Mouse (Mus musculus) myocyte (in vitro differentiated cells): ENCODE results near the gene Rin1.

Source experiments
- CEBPB ChIP-seq: IDR thresholded peaks from 2 replicates; pipeline ENCODE4 v1.6.1; 2011; ENCODE audit warnings: mild to moderate bottlenecking, moderate library complexity; ENCODE audit not compliant: poor library complexity, insufficient read depth, severe bottlenecking
- E2F4 ChIP-seq: IDR thresholded peaks from one replicate; pipeline ENCODE4 v1.6.1; 2011; ENCODE audit warnings: mild to moderate bottlenecking, control low read depth, moderate library complexity; ENCODE audit not compliant: insufficient read depth
- POLR2A ChIP-seq: IDR thresholded peaks from one replicate; pipeline ENCODE4 v1.6.1; 2011; ENCODE audit warnings: low read depth, mild to moderate bottlenecking, control low read depth, moderate library complexity; ENCODE audit not compliant: insufficient read length
- POLR2AphosphoS2 ChIP-seq: IDR thresholded peaks from one replicate; pipeline ENCODE4 v1.6.1; 2011; ENCODE audit warnings: low read depth, control low read depth; ENCODE audit not compliant: insufficient read length
- SRF ChIP-seq: IDR thresholded peaks from one replicate; pipeline ENCODE4 v1.6.1; 2011; ENCODE audit warnings: low read depth; ENCODE audit not compliant: control insufficient read depth, insufficient read length
- TCF12 ChIP-seq: IDR thresholded peaks from one replicate; pipeline ENCODE4 v1.6.1; 2011; ENCODE audit warnings: mild to moderate bottlenecking, control low read depth; ENCODE audit not compliant: poor library complexity, insufficient read depth, severe bottlenecking
- USF1 ChIP-seq: IDR thresholded peaks from one replicate; pipeline ENCODE4 v1.6.1; 2011; ENCODE audit warnings: low read depth, mild to moderate bottlenecking, control low read depth, moderate library complexity

DNA sequence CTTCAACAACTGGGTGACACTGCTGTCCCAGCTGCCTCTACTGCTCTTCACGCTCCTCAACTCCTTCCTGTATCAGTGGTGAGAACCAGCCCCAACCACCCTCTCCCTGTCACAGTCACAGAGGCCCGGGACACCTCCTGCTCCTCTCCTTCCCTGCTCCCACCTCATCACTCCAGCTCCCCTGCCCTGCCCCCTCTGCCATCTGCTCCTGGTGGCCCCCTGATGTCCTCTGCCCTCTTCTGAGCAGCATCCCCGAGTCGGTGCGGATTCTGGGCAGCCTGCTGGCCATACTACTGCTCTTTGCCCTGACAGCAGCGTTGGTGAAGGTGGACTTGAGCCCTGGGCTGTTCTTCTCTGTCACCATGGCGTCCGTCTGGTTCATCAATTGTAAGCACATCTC lies 24.2 kb upstream of the Rin1 start:
- no peak for TF ChIP-seq USF1
- TF ChIP-seq POLR2AphosphoS2: no peak
- TF ChIP-seq E2F4: no peak
- no peak for TF ChIP-seq CEBPB
- no peak for TF ChIP-seq TCF12
- no peak for TF ChIP-seq SRF
- no peak for TF ChIP-seq POLR2A
